Mouse (Mus musculus): ENCODE data around the gene Hnrnpul2.
"Not testable (repeated sequence)": the region's sequence is repeated elsewhere in the genome, so short reads cannot be mapped to it uniquely, and the experiment has no call there.

The Hnrnpul2 gene

GRCm38 (mm10) chr19:8818801-8819595, 812 bp upstream of the Hnrnpul2 start, which contains the start of gene Ttc9c:
Gene Ttc9c, minus strand, starts transcription at chr19:8819333.
- peak; percentile 97 for DNase-seq (ENCODE audit: low spot score)

DNA sequence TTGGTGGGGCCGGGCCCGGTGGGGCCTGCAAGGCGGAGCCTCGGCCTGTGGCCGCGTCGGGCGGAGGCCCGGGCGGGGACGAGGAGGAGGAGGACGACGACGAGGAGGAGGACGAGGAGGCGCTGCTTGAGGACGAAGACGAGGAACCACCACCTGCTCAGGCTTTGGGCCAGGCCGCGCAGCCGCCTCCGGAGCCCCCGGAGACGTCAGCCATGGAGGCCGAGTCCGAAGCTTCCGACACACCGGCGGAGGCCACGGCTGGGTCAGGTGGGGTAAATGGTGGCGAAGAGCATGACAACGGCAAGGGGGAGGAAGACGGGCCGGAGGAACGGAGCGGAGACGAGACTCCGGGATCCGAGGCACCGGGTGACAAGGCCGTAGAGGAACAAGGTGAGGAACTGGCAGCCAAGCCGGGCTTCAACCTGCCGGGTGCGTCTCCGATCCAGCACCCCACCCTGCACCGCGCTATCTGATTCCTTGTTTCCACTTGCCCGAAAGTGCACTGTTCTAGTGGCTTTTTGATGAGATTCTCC, 680 bp downstream of the Hnrnpul2 start:
- DNase-seq (ENCODE audit: low spot score), result no peak

GRCm38 (mm10) chr19:8821146-8821545, 1.3 kb downstream of the Hnrnpul2 start:
- DNase-seq (ENCODE audit: low spot score), result no peak

DNA sequence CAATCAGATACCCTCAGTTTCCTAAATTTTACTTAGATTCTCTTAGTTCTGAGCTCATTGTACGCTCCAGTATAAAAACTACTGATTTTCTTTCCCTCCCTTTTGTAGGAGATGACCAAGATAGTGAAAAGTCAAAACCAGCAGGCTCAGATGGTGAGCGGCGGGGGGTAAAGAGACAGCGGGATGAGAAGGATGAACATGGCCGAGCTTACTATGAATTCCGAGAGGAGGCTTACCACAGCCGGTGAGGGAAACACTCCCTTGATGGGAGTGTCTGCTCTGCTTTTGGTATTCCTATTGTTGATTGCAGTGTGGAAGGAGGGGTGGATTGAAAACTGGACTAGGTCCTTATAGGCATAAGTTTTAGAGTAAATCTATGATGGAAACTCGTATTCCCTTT, 2.9 kb downstream of the Hnrnpul2 start:
- DNase-seq (ENCODE audit: low spot score), result no peak

DNA sequence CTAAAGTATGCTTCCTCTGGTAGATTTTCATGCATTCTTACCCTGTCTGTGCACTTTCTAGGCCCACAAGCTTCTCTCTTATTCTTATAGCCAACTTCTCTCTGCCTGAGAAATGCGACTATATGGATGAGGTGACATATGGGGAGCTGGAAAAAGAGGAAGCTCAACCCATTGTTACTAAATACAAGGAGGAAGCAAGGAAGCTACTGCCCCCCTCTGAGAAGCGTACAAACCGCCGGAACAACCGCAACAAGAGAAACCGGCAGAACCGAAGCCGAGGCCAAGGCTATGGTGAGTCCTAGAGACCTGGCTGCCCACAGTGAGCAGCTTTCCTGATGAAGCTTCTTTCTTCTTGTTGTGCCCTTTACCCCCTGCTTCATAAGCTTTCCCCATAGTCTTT, 9.8 kb downstream of the Hnrnpul2 start, which contains the start of gene AC129217.1:
AC129217.1 (plus strand) TSS at position 114 of the 400 bp plus-strand sequence.
- no peak for DNase-seq (ENCODE audit: low spot score)

DNA sequence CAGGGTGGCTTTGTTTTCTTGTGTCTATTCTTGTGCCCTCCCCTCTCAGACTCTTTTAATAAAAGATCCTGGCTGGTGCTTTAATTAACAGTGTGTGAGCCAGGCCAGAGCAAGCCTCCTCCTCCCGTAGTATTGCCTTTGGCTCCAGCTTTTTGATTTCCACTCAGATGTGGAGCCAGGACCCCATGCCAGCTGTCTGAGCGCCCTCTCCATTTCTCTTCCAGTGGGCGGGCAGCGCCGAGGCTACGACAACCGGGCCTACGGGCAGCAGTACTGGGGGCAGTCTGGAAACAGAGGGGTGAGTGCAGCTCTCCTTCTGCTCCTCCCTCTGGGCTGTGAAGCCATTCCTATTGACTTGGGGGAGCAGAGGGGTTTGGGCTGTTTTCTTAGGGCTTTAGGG, 10.9 kb downstream of the Hnrnpul2 start:
- DNase-seq (ENCODE audit: low spot score), result no peak

- no peak for DNase-seq (ENCODE audit: low spot score)
Observed at GRCm38 (mm10) chr19:8831262-8831661, 11.5 kb downstream of the Hnrnpul2 start.

DNA sequence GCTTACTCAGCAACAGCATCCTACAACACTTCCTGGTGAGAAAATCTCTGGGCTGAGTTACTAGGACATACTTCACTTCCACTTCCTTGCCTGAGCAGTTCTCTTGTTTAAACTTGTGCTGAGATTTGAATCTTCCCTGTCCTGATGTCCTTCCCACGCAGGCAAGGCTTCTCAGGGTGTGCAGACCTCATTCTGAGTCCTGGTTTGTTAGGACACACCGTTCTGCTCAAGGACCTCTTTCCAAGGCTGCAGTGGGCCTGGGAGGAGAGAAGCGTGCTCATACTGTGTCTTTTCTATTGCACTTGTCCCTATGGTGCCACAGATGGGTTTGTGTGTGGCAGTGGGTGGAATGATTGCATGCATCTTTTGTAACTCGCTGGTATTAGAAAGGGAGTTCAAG, 13.2 kb downstream of the Hnrnpul2 start:
- no peak for DNase-seq (ENCODE audit: low spot score)

- not testable (repeated sequence) for DNase-seq (ENCODE audit: low spot score)
Observed at GRCm38 (mm10) chr19:8836327-8836726, 16.5 kb downstream of the Hnrnpul2 start.

- peak; percentile 79 for DNase-seq (ENCODE audit: low spot score)
Observed at GRCm38 (mm10) chr19:8837251-8837791, 17.5 kb downstream of the Hnrnpul2 start, which contains the start of gene Bscl2. Gene Bscl2, plus strand, starts transcription at chr19:8837467.

DNA sequence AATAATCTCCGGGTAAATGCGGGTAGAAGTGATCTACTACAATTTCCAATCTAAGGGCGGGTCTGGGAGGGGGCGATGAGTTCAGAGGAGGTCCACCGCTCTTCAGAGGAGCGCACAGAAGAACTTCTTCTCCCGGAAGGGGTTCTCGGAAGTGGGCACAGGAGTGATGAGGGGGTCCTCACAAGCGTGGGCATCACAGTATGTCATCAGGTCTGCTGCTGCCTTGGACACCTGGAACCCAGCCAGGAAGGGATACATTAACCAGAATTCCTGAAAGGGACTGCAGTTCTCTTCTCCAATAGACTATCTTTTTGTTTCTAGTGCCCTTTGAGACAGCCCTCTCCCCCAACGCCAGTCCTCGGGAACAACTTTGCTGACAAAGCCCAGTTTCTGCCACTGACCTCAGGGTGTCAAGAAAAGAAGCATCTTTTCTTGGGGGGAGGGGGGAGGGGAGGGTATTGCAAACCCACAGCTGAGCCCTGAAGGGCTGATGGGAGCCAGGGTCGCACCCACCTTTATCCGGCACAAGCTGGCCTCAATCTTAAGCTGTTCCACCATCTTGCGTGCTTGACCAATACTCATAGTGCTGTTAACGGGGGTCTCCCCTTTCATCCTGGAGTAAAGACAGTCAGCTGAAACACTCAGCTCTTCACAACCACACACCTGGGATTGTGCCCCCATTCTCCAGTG, 18.4 kb downstream of the Hnrnpul2 start:
- peak; percentile 42 for DNase-seq (ENCODE audit: low spot score)

DNA sequence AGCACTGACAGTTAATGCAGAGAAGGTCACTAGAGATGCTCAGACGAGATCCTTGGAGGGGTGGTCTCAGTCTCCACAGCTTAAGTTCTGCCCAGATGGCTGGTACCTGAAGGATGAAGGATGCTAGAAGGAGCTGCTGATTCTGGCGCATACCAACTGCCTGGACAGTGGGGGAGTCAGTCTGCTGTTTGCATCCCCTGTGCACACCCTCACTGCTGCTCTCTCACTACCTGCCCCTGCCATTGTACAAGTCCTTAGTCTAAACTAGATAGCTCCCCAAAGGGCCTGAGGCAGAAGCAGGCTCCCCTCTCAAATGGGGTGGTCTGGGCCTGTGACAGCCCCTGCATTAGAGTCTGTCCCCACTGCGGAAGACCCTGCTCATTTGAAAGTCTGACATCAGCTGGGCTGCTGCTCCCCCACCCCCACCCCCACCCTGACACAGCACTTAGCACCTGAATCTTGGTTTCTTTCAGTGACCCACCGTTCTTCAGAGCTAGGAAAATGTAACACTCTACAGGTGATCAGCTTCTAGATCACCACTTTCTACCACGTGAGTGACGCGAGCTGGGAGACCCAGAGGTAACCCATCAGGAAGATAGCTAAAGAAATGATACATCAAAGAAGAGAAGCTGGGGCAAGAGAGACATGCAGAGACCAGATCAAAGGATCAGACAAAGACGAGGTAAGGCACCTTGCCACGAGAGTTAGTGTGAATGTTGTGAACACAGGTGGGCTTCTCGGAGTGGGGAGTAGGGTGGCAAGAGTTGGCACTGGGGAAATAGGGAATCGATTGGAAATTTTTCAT, 19.5 kb downstream of the Hnrnpul2 start, which contains the start of gene Gng3:
Gng3 (minus strand) TSS at position 92 of the 805 bp plus-strand sequence.
- no peak for DNase-seq (ENCODE audit: low spot score)

GRCm38 (mm10) chr19:8839908-8840791, 20.3 kb downstream of the Hnrnpul2 start:
- DNase-seq (ENCODE audit: low spot score), result peak; percentile 79

DNA sequence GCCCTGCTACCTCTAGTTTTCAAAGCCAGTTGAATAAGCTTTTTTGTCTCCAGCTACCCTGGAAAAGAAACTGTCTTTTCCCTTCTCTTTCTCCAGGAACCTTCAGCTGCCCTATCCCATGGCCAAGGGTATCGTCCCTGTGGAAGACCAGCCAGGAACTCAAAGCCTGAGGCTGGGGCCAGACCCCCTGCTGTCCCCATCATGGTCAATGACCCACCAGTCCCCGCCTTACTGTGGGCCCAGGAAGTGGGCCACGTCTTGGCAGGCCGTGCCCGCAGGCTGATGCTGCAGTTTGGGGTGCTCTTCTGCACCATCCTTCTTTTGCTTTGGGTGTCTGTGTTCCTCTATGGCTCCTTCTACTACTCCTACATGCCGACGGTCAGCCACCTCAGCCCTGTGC, 21.2 kb downstream of the Hnrnpul2 start:
- no peak for DNase-seq (ENCODE audit: low spot score)

GRCm38 (mm10) chr19:8842961-8843360, 23.2 kb downstream of the Hnrnpul2 start:
- no peak for DNase-seq (ENCODE audit: low spot score)

DNA sequence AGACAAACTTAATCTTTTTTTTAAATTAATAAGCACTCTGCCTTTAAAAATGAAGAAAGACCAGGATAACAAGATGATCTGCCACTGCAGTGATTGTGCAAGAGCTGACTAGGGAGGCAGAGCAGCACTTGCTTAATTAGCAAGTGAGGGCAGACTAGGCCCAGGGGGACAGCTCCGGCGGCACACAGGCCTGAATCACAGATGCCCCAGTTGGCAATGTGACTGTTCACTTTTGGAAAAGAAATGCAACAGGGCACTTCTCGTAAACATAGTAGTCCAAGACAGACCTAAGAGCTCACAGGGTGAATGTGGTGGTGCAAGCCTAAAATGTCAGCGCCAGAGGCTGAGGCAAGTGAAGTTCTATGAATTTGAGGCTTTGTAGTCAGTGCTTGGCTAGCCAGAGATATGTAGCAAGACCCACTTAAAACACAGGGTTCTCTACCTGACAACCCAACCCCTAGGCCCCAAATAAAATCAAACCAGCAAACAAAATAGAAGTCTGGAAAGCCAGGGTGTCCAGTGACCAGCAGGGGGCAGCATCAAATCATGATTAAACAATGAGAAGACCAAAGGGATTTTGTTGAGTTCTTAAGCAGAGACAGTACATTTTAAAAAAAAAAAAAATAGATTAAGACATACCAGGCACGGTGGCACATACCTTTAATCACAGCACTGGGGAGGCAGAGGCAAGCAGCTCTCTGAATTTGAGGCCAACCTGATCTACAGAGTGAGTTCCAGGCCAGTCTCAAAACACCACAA, 24.7 kb downstream of the Hnrnpul2 start:
- DNase-seq (ENCODE audit: low spot score), result peak; percentile 87

DNA sequence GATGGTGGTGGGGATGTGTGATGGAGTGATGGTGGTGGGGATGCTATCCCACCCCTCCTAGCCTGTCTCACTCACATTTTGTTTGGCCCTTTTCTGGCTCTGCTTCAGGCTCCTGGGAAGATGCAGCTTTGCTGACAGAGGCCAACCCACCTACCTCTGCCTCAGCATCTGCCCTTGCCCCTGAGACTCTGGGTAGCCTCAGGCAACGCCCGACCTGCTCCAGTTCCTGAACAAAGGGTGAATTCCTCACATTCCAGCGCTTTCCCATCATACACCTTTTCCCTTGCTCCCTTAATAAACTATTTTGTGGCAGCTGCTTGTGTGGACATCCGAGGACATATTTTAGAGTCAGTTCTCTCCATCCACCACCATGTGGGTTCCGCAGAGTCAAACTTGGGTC, 28.5 kb downstream of the Hnrnpul2 start:
- DNase-seq (ENCODE audit: low spot score), result no peak

- DNase-seq (ENCODE audit: low spot score), result peak; percentile 53
Observed at GRCm38 (mm10) chr19:8850402-8850901, 30.6 kb downstream of the Hnrnpul2 start, which contains the start of gene Lrrn4cl. Gene Lrrn4cl, plus strand, starts transcription at chr19:8850768.

DNA sequence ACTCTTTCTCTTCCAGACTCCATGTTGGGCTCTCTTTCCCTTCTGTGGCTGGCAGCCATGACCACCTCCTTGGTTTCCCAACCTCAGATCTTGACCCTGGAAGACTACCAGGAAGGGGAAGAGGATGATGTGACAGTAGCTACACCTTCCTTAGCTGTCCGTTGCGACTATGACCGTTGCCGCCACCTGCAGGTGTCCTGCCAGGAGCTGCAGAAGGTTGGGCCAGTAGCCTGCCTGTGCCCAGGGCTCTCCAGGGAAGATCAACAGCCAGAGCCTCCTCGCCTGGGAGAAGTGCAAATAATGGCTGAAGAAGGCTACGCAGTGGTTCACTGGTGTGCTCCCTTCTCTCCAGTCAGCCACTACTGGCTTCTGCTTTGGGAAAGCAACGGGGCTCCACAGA, 31.8 kb downstream of the Hnrnpul2 start:
- DNase-seq (ENCODE audit: low spot score), result no peak

Data from urinary bladder, postnatal 14 days (tissue).